Mouse (Mus musculus): ENCODE data around the gene Smcr8. TPM values are rescaled to one million over a fixed set of nuclear protein-coding genes. Genes with fewer than 3 reads are reported as not detected.

The Smcr8 gene
- 10 to 100 TPM; 19.8 to 20.1 TPM for total RNA-seq (2021)
- long read RNA-seq, experiment 1, full-length matches to known transcripts, result 3 of 11 reads
- long read RNA-seq, experiment 1, partial matches to known transcripts, result 0 of 11 reads
- long read RNA-seq, experiment 1, other reads (novel, unspliced or antisense), result 8 of 11 reads
- long read RNA-seq, experiment 2, full-length matches to known transcripts, result 5 of 10 reads
- long read RNA-seq, experiment 2, partial matches to known transcripts, result 0 of 10 reads
- long read RNA-seq, experiment 2, other reads (novel, unspliced or antisense), result 5 of 10 reads

- H3K27ac ChIP-seq, result peak within 1 kb of the TSS; percentile 96
- intact Hi-C loops (cut with DNase I), result loop anchor here (2.0 to 5.0 kb wide), 3 partner anchors 48 to 85 kb away; partner anchors contain the start of gene Mief2
- peak; percentile 84 for DNase-seq
These were observed at the start of gene Smcr8, which contains the start of gene Top3a for GRCm38 (mm10) chr11:60776829-60777740. Gene Smcr8, plus strand, starts transcription at chr11:60777524. Gene Top3a, minus strand, starts transcription at chr11:60777365.

GRCm38 (mm10) chr11:60728260-60728761, 49.0 kb upstream of the Smcr8 start, which contains the start of gene Mief2:
Gene Mief2, plus strand, starts transcription at chr11:60728398.
- no peak for TF ChIP-seq CTCF (IDR thresholded peaks at IDR 0.05)
- H3K27ac ChIP-seq, result peak within 1 kb of the TSS; percentile 97
- intact Hi-C loops (cut with DNase I), result loop anchor here (2.0 kb wide), 3 partner anchors 48 to 204 kb away; partner anchors contain the start of genes Map2k3, Smcr8, Tmem11 and Top3a
- peak; percentile 97 for DNase-seq
- peak within 1 kb of the TSS; percentile 79 for H3K4me3 ChIP-seq

More at GRCm38 (mm10) chr11:60776829-60777740, at the start of gene Smcr8, which contains the start of gene Top3a:
- TF ChIP-seq CTCF (IDR thresholded peaks at IDR 0.05), result no peak
- H3K4me3 ChIP-seq, result peak within 1 kb of the TSS; percentile 90

- intact Hi-C loops (cut with DNase I), result loop anchor here (2.0 kb wide), 3 partner anchors 48 to 204 kb away; partner anchors contain the start of genes Map2k3, Smcr8, Tmem11 and Top3a
- peak overlapping the region; percentile 97 for H3K27ac ChIP-seq
- H3K4me3 ChIP-seq, result peak overlapping the region; percentile 79
- TF ChIP-seq CTCF (IDR thresholded peaks at IDR 0.05), result no peak
- peak; percentile 81 for DNase-seq
These were observed 48.1 kb upstream of the Smcr8 start for GRCm38 (mm10) chr11:60729217-60729641.

GRCm38 (mm10) chr11:60730169-60730568, 47.2 kb upstream of the Smcr8 start:
- peak overlapping the region; percentile 97 for H3K27ac ChIP-seq
- H3K4me3 ChIP-seq, result peak overlapping the region; percentile 79
- intact Hi-C loops (cut with DNase I), result no loop called here
- no peak for TF ChIP-seq CTCF (IDR thresholded peaks at IDR 0.05)
- peak; percentile 64 for DNase-seq

- Histone ChIP-seq H3K27ac (peak overlapping the region; percentile 97), H3K4me3 (peak overlapping the region; percentile 79)
- peak; percentile 88 for DNase-seq
- TF ChIP-seq CTCF (IDR thresholded peaks at IDR 0.05), result no peak
- intact Hi-C loops (cut with DNase I), result loop anchor here (1.0 kb wide), 1 partner anchor 151 kb away; no protein-coding TSS in a partner anchor
These were observed 46.1 kb upstream of the Smcr8 start for GRCm38 (mm10) chr11:60731251-60731650.

- TF ChIP-seq CTCF (IDR thresholded peaks at IDR 0.05), result no peak
- intact Hi-C loops (cut with DNase I), result no loop called here
- peak overlapping the region; percentile 2; the same call in 1 of the 2 replicates for H3K4me3 ChIP-seq
- H3K27ac ChIP-seq, result peak overlapping the region; percentile 97
- peak; percentile 57 for DNase-seq
These were observed 43.1 kb upstream of the Smcr8 start for GRCm38 (mm10) chr11:60734206-60734605.

- DNase-seq, result no peak
- intact Hi-C loops (cut with DNase I), result no loop called here
- Histone ChIP-seq H3K27ac (peak overlapping the region; percentile 97), H3K4me3 (no peak overlapping the region)
- peak; percentile 34 for TF ChIP-seq CTCF (IDR thresholded peaks at IDR 0.05)
These were observed 42.1 kb upstream of the Smcr8 start for GRCm38 (mm10) chr11:60735191-60735590.

GRCm38 (mm10) chr11:60736491-60736890, 40.8 kb upstream of the Smcr8 start:
- no peak for DNase-seq
- TF ChIP-seq CTCF (IDR thresholded peaks at IDR 0.05), result no peak
- Histone ChIP-seq H3K4me3 (no peak overlapping the region), H3K27ac (no peak overlapping the region)
- intact Hi-C loops (cut with DNase I), result no loop called here

GRCm38 (mm10) chr11:60737450-60737849, 39.9 kb upstream of the Smcr8 start:
- intact Hi-C loops (cut with DNase I), result no loop called here
- no peak overlapping the region for H3K27ac ChIP-seq
- TF ChIP-seq CTCF (IDR thresholded peaks at IDR 0.05), result no peak
- H3K4me3 ChIP-seq, result no peak overlapping the region
- no peak for DNase-seq

GRCm38 (mm10) chr11:60740321-60740720, 37.0 kb upstream of the Smcr8 start:
- TF ChIP-seq CTCF (IDR thresholded peaks at IDR 0.05), result no peak
- DNase-seq, result no peak
- Histone ChIP-seq H3K27ac (no peak overlapping the region), H3K4me3 (no peak overlapping the region)
- intact Hi-C loops (cut with DNase I), result no loop called here

GRCm38 (mm10) chr11:60755570-60755969, 21.8 kb upstream of the Smcr8 start:
- Histone ChIP-seq H3K27ac (no peak overlapping the region), H3K4me3 (no peak overlapping the region)
- no peak for DNase-seq
- TF ChIP-seq CTCF (IDR thresholded peaks at IDR 0.05), result no peak
- intact Hi-C loops (cut with DNase I), result no loop called here

GRCm38 (mm10) chr11:60761681-60762080, 15.6 kb upstream of the Smcr8 start:
- Histone ChIP-seq H3K4me3 (no peak overlapping the region), H3K27ac (no peak overlapping the region)
- intact Hi-C loops (cut with DNase I), result no loop called here
- DNase-seq, result no peak
- TF ChIP-seq CTCF (IDR thresholded peaks at IDR 0.05), result no peak
